Mouse (Mus musculus) MEL (cell line): ENCODE measurements at regions not wholly inside any gene's neighbourhood (a gene's known extent, or its start where the extent isn't known, plus 50 kb on each side); places are given as distances from the start of the nearest gene placed in this dataset.

Experiments used
- DNase-seq: peaks from one replicate; pipeline ENCODE4 v3.0.0; 2011; ENCODE audit warnings: low read depth, low spot score
- H3K27ac ChIP-seq: 2 replicates; pipeline ENCODE4 v1.5.1; 2012; ENCODE audit warnings: low read depth, mild to moderate bottlenecking, control low read depth, low read length, moderate library complexity; ENCODE audit not compliant: control insufficient read depth
- H3K27me3 ChIP-seq, 2 experiments: fragments of 150-350 bp in 1 of 2; sonication (generic) in 1 of 2; 2 replicates each; pipeline ENCODE4 v1.6.1; 2012; ENCODE audit warnings: low read length in 2 of 2, mild to moderate bottlenecking in 2 of 2, improper control_type of control experiment in 1 of 2, moderate library complexity in 1 of 2; ENCODE audit not compliant: insufficient read depth in 2 of 2, control insufficient read depth in 1 of 2
- H3K36me3 ChIP-seq, 2 experiments: 2 replicates each; pipeline ENCODE4 v1.6.1; 2012 to 2014; ENCODE audit warnings: low read length in 2 of 2, improper control_type of control experiment in 1 of 2, inconsistent platforms in 1 of 2, mild to moderate bottlenecking in 1 of 2; ENCODE audit not compliant: insufficient read depth in 2 of 2, control insufficient read depth in 1 of 2
- H3K4me1 ChIP-seq, 2 experiments: fragments of 150-350 bp in 1 of 2; sonication (generic) in 1 of 2; 2 replicates each; pipeline ENCODE4 v1.6.1; 2012; ENCODE audit warnings: low read length in 2 of 2, improper control_type of control experiment in 1 of 2, mild to moderate bottlenecking in 1 of 2; ENCODE audit not compliant: insufficient read depth in 2 of 2, control insufficient read depth in 1 of 2
- H3K4me3 ChIP-seq, 2 experiments: fragments of 150-350 bp in 1 of 2; sonication (generic) in 1 of 2; 2 replicates each; pipeline ENCODE4 v1.5.1; 2012; ENCODE audit warnings: low read depth in 2 of 2, low read length in 2 of 2, mild to moderate bottlenecking in 2 of 2, moderate library complexity in 2 of 2, control low read depth in 1 of 2, improper control_type of control experiment in 1 of 2; ENCODE audit not compliant: control insufficient read depth in 1 of 2, insufficient read depth in 1 of 2
- H3K79me2 ChIP-seq: 2 replicates; pipeline ENCODE4 v1.6.1; 2012; ENCODE audit warnings: mild to moderate bottlenecking, low read length, moderate library complexity; ENCODE audit not compliant: control insufficient read depth, poor library complexity, insufficient read depth
- H3K9ac ChIP-seq: 2 replicates; pipeline ENCODE4 v1.6.1; 2012; ENCODE audit warnings: low read depth, mild to moderate bottlenecking, control low read depth, low read length, moderate library complexity; ENCODE audit not compliant: control insufficient read depth, poor library complexity, severe bottlenecking
- H3K9me3 ChIP-seq: fragments of 150-350 bp; sonication (generic); replicated peaks from 2 replicates; pipeline ENCODE4 v1.6.1; 2012; ENCODE audit warnings: mild to moderate bottlenecking, low read length, improper control_type of control experiment, moderate library complexity; ENCODE audit not compliant: insufficient read depth
- BHLHE40 ChIP-seq: IDR thresholded peaks from 2 replicates; pipeline ENCODE4 v1.6.1; 2012; ENCODE audit warnings: low read depth, mild to moderate bottlenecking, inconsistent platforms, low read length, improper control_type of control experiment, borderline replicate concordance
- CHD1 ChIP-seq: IDR thresholded peaks from 2 replicates; pipeline ENCODE4 v1.6.1; 2012; ENCODE audit warnings: low read depth, mild to moderate bottlenecking, inconsistent platforms, low read length, improper control_type of control experiment
- GABPA ChIP-seq: IDR thresholded peaks from 2 replicates; pipeline ENCODE4 v1.6.1; 2012; ENCODE audit warnings: low read depth, mild to moderate bottlenecking, inconsistent platforms, low read length, improper control_type of control experiment, moderate library complexity
- MAZ ChIP-seq: IDR thresholded peaks from 2 replicates; pipeline ENCODE4 v1.6.1; 2012; ENCODE audit warnings: low read depth, mild to moderate bottlenecking, inconsistent platforms, low read length, improper control_type of control experiment
- MEF2A ChIP-seq: IDR thresholded peaks from 2 replicates; pipeline ENCODE4 v1.6.1; 2014; ENCODE audit warnings: low read depth, mild to moderate bottlenecking, inconsistent platforms, low read length, improper control_type of control experiment; ENCODE audit not compliant: poor library complexity, insufficient replicate concordance, severe bottlenecking; ENCODE audit errors: extremely low read depth
- MXI1 ChIP-seq: IDR thresholded peaks from 2 replicates; pipeline ENCODE4 v1.6.1; 2011; ENCODE audit warnings: mild to moderate bottlenecking, low read depth, low read length, improper control_type of control experiment
- MYC ChIP-seq: IDR thresholded peaks from 2 replicates; pipeline ENCODE4 v1.6.1; 2011; ENCODE audit warnings: low read depth, mild to moderate bottlenecking, low read length, improper control_type of control experiment, moderate library complexity
- NELFE ChIP-seq: IDR thresholded peaks from 2 replicates; pipeline ENCODE4 v1.6.1; 2011; ENCODE audit warnings: low read depth, low read length, improper control_type of control experiment
- POLR2AphosphoS2 ChIP-seq: IDR thresholded peaks from 2 replicates; pipeline ENCODE4 v1.6.1; 2011; ENCODE audit warnings: low read length, improper control_type of control experiment
- POLR2AphosphoS5 ChIP-seq: IDR thresholded peaks from 2 replicates; pipeline ENCODE4 v1.6.1; 2012; ENCODE audit warnings: low read depth, borderline replicate concordance, mild to moderate bottlenecking, inconsistent platforms, low read length, moderate library complexity, mixed read lengths
- RAD21 ChIP-seq: IDR thresholded peaks from 2 replicates; pipeline ENCODE4 v1.6.1; 2011; ENCODE audit warnings: mild to moderate bottlenecking, low read depth, low read length, improper control_type of control experiment
- RCOR1 ChIP-seq: IDR thresholded peaks from 2 replicates; pipeline ENCODE4 v1.6.1; 2012; ENCODE audit warnings: low read depth, mild to moderate bottlenecking, inconsistent platforms, low read length, improper control_type of control experiment
- SIN3A ChIP-seq: IDR thresholded peaks from 2 replicates; pipeline ENCODE4 v1.6.1; 2012; ENCODE audit warnings: low read length, improper control_type of control experiment, inconsistent platforms
- SMC3 ChIP-seq: IDR thresholded peaks from 2 replicates; pipeline ENCODE4 v1.6.1; 2011; ENCODE audit warnings: low read depth, low read length, improper control_type of control experiment
- TAL1 ChIP-seq: IDR thresholded peaks from 2 replicates; pipeline ENCODE4 v1.6.1; 2012; ENCODE audit warnings: mild to moderate bottlenecking, inconsistent platforms, low read length, moderate library complexity, mixed read lengths
- UBTF ChIP-seq: IDR thresholded peaks from 2 replicates; pipeline ENCODE4 v1.6.1; 2012; ENCODE audit warnings: low read depth, mild to moderate bottlenecking, inconsistent platforms, low read length, improper control_type of control experiment, moderate library complexity, borderline replicate concordance; ENCODE audit not compliant: insufficient read depth
- USF2 ChIP-seq, 2 experiments: IDR thresholded peaks; 2 replicates each; pipeline ENCODE4 v1.6.1; 2011 to 2012; ENCODE audit warnings: improper control_type of control experiment in 2 of 2, low read length in 2 of 2, borderline replicate concordance in 1 of 2, inconsistent platforms in 1 of 2, low read depth in 1 of 2, mild to moderate bottlenecking in 1 of 2; ENCODE audit not compliant: insufficient read depth in 1 of 2
- ZC3H11A ChIP-seq: IDR thresholded peaks from 2 replicates; pipeline ENCODE4 v1.6.1; 2012; ENCODE audit warnings: low read depth, mild to moderate bottlenecking, inconsistent platforms, low read length, improper control_type of control experiment
- ZMIZ1 ChIP-seq: IDR thresholded peaks from 2 replicates; pipeline ENCODE4 v1.6.1; 2012; ENCODE audit warnings: low read depth, mild to moderate bottlenecking, inconsistent platforms, low read length, improper control_type of control experiment, moderate library complexity

DNA sequence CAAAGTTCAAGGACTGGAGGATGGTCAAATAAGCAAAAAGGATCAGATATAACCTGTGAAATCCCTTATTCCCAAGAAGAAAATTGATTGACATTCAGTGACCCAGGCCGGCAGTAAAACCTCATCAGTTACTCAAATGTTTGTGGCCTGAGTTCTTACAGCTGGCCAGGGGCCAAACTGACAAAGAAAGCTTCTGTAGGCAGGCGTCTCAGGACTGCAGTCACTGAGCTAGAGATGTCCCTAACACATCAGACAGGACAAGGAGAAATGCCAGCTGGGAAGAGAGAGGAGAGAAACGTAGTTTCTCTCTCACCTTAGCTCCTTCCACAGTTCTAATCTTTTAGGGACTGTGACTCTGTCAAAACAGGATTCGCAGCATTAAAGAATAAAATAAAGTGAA, 229.9 kb upstream of the Sema3d start:
- no peaks in the 10 kb centered on the region for H3K79me2 ChIP-seq
- H3K36me3 ChIP-seq, result no peaks in the 10 kb centered on the region
- H3K9ac ChIP-seq, result no peak overlapping the region
- H3K4me1 ChIP-seq, result no peaks in the 10 kb centered on the region
- no peaks in the 10 kb centered on the region for H3K9me3 ChIP-seq
- H3K4me3 ChIP-seq, result no peak overlapping the region
- no peak for TF ChIP-seq UBTF
- H3K27me3 ChIP-seq, result no peaks in the 10 kb centered on the region
- DNase-seq, result no peak
- H3K27ac ChIP-seq, result no peak overlapping the region

DNA sequence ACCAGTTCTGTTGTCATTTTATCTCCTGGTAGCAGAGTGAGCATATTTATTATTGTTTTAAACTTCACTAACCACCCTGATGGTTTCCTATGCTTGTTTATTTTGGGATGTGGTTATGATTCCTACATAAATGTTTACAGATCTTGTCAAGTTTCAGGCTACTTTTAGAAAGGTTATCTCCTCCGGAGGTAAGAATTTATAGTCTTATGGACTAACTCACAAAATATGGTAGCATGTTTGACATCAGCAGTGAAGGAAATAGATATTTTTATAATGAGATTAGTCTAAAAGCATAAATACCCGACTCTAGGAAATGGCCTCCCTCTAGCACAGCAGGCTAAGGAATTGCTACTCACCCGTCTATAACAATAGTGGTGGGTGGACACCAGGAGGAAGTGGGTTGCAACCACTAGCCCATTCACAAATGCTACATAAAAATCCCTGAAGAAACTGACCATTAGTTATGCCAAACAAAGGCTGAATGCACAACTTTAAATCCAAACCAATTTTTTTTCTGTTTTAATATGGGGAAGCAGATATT, 228.6 kb upstream of the Sema3d start:
- Histone ChIP-seq H3K36me3 (no peaks in the 10 kb centered on the region), H3K79me2 (no peaks in the 10 kb centered on the region), H3K4me3 (no peak overlapping the region), H3K9me3 (no peaks in the 10 kb centered on the region), H3K27ac (no peak overlapping the region), H3K9ac (no peak overlapping the region), H3K27me3 (no peaks in the 10 kb centered on the region), H3K4me1 (no peaks in the 10 kb centered on the region)
- DNase-seq, result no peak
- TF ChIP-seq RAD21 (no peak), TAL1 (no peak), MXI1 (no peak), RCOR1 (no peak), MYC (no peak), ZMIZ1 (no peak), MAZ (no peak), BHLHE40 (no peak), NELFE (no peak), ZC3H11A (no peak), POLR2AphosphoS5 (no peak), USF2 (IDR thresholded peaks at IDR 0.05; ENCODE audit: borderline replicate concordance in 1 of 2, insufficient read depth in 1 of 2, low read depth in 1 of 2, low read length in 2 of 2) (no peak), SIN3A (no peak), GABPA (no peak)

DNA sequence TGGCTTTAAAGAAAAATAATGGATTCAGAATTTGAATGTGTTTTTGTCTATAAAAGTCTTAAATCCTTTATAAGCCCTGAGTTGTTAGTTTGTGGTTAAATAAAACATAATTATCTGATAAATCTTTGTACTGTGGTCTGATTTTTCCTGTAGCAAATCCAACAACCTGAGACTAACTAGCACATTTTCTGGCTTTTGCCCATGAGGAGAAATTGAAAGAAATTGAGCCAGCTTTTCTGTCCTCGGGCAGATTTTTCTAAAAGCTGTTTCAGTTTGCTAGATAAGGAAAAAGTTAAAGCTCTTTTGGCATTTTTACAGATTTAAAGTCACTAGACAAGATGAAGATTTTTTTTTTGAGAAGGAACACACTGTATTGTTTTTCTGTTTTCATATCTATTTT, 191.5 kb upstream of the Sema3d start:
- no peaks in the 10 kb centered on the region for H3K79me2 ChIP-seq
- H3K9ac ChIP-seq, result no peak overlapping the region
- no peaks in the 10 kb centered on the region; the same call in 1 of the 2 replicates for H3K9me3 ChIP-seq
- H3K36me3 ChIP-seq, result no peaks in the 10 kb centered on the region
- H3K4me1 ChIP-seq, result no peaks in the 10 kb centered on the region
- no peaks in the 10 kb centered on the region for H3K27me3 ChIP-seq
- TF ChIP-seq BHLHE40, result no peak
- no peak for TF ChIP-seq USF2 (IDR thresholded peaks at IDR 0.05; ENCODE audit: borderline replicate concordance in 1 of 2, insufficient read depth in 1 of 2, low read depth in 1 of 2, low read length in 2 of 2)
- TF ChIP-seq SMC3, result no peak
- TF ChIP-seq ZMIZ1, result no peak
- TF ChIP-seq CHD1, result no peak
- TF ChIP-seq POLR2AphosphoS2, result no peak
- no peak for TF ChIP-seq MEF2A
- no peak for TF ChIP-seq MXI1
- DNase-seq, result no peak
- no peak overlapping the region for H3K4me3 ChIP-seq
- H3K27ac ChIP-seq, result no peak overlapping the region
